In the genomic region with DNA sequence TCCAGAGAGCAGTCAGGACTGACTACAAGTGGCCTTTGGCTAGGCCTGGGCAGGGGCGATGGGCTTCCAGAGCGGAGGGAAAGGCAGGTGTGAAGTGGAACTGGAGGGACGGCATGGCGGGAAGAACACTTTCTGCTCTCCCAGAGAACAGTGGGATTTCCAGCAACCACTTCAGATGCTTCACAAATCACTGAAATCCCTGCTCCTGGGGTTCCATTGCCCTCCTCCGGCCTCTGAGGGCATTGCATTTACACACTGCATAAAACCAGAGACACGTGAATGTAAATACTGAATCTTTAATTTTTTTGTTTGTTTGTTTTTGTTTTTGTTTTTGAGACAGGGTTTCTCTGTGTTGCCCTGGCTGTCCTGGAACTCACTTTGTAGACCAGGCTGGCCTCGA, we compare ENCODE assay signal across 9 mouse cellular contexts. TPM values are rescaled to one million over a fixed set of nuclear protein-coding genes. Genes with fewer than 3 reads are reported as not detected.
DNase-seq lines count a peak whose midpoint lies in the region; ATAC-seq and TF ChIP-seq lines count a peak whose summit lies in the region.
"Had no signal": no experiment of that assay in that cellular context is flagged by ENCODE, and none has a peak within 500 bp of the region (broad histone marks: within the 10 kb centered on the region; RNA-seq: fewer than 3 reads in every experiment).

No protein-coding gene starts in this region.

- 70% methylated on average over 7 of the region's 7 CpGs for WGBS in midbrain, postnatal 0 days
- 71% methylated on average over 7 of the region's 7 CpGs for WGBS in midbrain, embryonic 13.5 days
- WGBS in embryonic facial prominence, embryonic 11.5 days: 71% methylated on average over 7 of the region's 7 CpGs
- WGBS in stomach, postnatal 0 days: 66% methylated on average over 7 of the region's 7 CpGs

- no peaks in the 10 kb centered on the region for H3K36me3 ChIP-seq in midbrain, postnatal 0 days (ENCODE audit: insufficient read depth, low read length)
- H3K36me3 ChIP-seq in midbrain, embryonic 13.5 days: no peaks in the 10 kb centered on the region
- no peaks in the 10 kb centered on the region for H3K36me3 ChIP-seq in embryonic facial prominence, embryonic 11.5 days (replicated peaks; ENCODE audit: control insufficient read depth, insufficient read depth, low read depth, low read length)
- H3K36me3 ChIP-seq in stomach, postnatal 0 days (ENCODE audit: control insufficient read depth, insufficient read depth, low read length): no peaks in the 10 kb centered on the region
- H3K36me3 ChIP-seq: hindbrain, embryonic 15.5 days had no signal

- DNase-seq in gastrocnemius, adult 2 months: no peak
- DNase-seq in gastrocnemius, adult 18-20 months (ENCODE audit: low spot score): no peak
- no peak for DNase-seq in midbrain, postnatal 0 days (ENCODE audit: low spot score)
- peak; percentile 51 for DNase-seq in embryonic facial prominence, embryonic 11.5 days (ENCODE audit: low spot score)
- DNase-seq in stomach, postnatal 0 days (ENCODE audit: low spot score): peak; percentile 43
- no peak for DNase-seq in left cerebral cortex, postnatal 14 days (ENCODE audit: low spot score in 2 of 2)
- DNase-seq in right cerebral cortex, postnatal 14 days: no peak

- ATAC-seq in midbrain, postnatal 0 days (ENCODE audit: low FRiP score): no peak
- ATAC-seq in midbrain, embryonic 13.5 days: no peak
- no peak for ATAC-seq in embryonic facial prominence, embryonic 11.5 days (replicated peaks; ENCODE audit: insufficient number of reproducible peaks, low FRiP score, low TSS enrichment, low read depth)
- ATAC-seq in stomach, postnatal 0 days (ENCODE audit: low FRiP score, low TSS enrichment): no peak

- no peaks in the 10 kb centered on the region for H3K27me3 ChIP-seq in midbrain, postnatal 0 days (ENCODE audit: insufficient read depth, low read length)
- no peaks in the 10 kb centered on the region for H3K27me3 ChIP-seq in midbrain, embryonic 13.5 days
- no peaks in the 10 kb centered on the region for H3K27me3 ChIP-seq in embryonic facial prominence, embryonic 11.5 days (ENCODE audit: control insufficient read depth, insufficient read depth, low read length)
- no peaks in the 10 kb centered on the region for H3K27me3 ChIP-seq in stomach, postnatal 0 days (ENCODE audit: control insufficient read depth, insufficient read depth, low read length)
- H3K27me3 ChIP-seq: hindbrain, embryonic 15.5 days had no signal

- H3K4me1 ChIP-seq in midbrain, postnatal 0 days (ENCODE audit: insufficient read depth, low read length): no peaks in the 10 kb centered on the region
- no peaks in the 10 kb centered on the region for H3K4me1 ChIP-seq in midbrain, embryonic 13.5 days (replicated peaks)
- no peaks in the 10 kb centered on the region for H3K4me1 ChIP-seq in embryonic facial prominence, embryonic 11.5 days (ENCODE audit: control insufficient read depth, insufficient read depth, low read length)
- no peaks in the 10 kb centered on the region for H3K4me1 ChIP-seq in stomach, postnatal 0 days (replicated peaks; ENCODE audit: control insufficient read depth, insufficient read depth)
- H3K4me1 ChIP-seq: hindbrain, embryonic 15.5 days had no signal

- no peak overlapping the region for H3K4me2 ChIP-seq in midbrain, postnatal 0 days (ENCODE audit: low read depth, low read length, poor library complexity, severe bottlenecking)
- H3K4me2 ChIP-seq in midbrain, embryonic 13.5 days (replicated peaks): no peak overlapping the region
- H3K4me2 ChIP-seq in embryonic facial prominence, embryonic 11.5 days (ENCODE audit: low read depth, low read length): no peak overlapping the region
- no peak overlapping the region for H3K4me2 ChIP-seq in stomach, postnatal 0 days (replicated peaks; ENCODE audit: low read depth)
- H3K4me2 ChIP-seq: hindbrain, embryonic 15.5 days had no signal

- H3K4me3 ChIP-seq in gastrocnemius, adult 2 months: no peak overlapping the region
- H3K4me3 ChIP-seq in midbrain, postnatal 0 days (ENCODE audit: low read depth, low read length): no peak overlapping the region
- no peak overlapping the region for H3K4me3 ChIP-seq in midbrain, embryonic 13.5 days (replicated peaks)
- no peak overlapping the region for H3K4me3 ChIP-seq in embryonic facial prominence, embryonic 11.5 days (ENCODE audit: low read depth, low read length)
- H3K4me3 ChIP-seq in stomach, postnatal 0 days (ENCODE audit: low read depth, low read length): no peak overlapping the region
- H3K4me3 ChIP-seq: hindbrain, embryonic 15.5 days had no signal

- no peak overlapping the region for H3K27ac ChIP-seq in gastrocnemius, adult 2 months
- no peak overlapping the region for H3K27ac ChIP-seq in midbrain, postnatal 0 days (ENCODE audit: low read depth, low read length)
- H3K27ac ChIP-seq in midbrain, embryonic 13.5 days: no peak overlapping the region
- no peak overlapping the region for H3K27ac ChIP-seq in embryonic facial prominence, embryonic 11.5 days (replicated peaks; ENCODE audit: low read depth, low read length)
- no peak overlapping the region for H3K27ac ChIP-seq in stomach, postnatal 0 days (replicated peaks)
- H3K27ac ChIP-seq: hindbrain, embryonic 15.5 days had no signal

- TF ChIP-seq EP300 in stomach, postnatal 0 days (optimal IDR thresholded peaks at IDR 0.05): no peak

- no peak overlapping the region for H3K9ac ChIP-seq in midbrain, postnatal 0 days (replicated peaks; ENCODE audit: low read length, poor library complexity, severe bottlenecking)
- H3K9ac ChIP-seq in midbrain, embryonic 13.5 days (replicated peaks): no peak overlapping the region
- H3K9ac ChIP-seq in embryonic facial prominence, embryonic 11.5 days (replicated peaks; ENCODE audit: low read length): no peak overlapping the region
- no peak overlapping the region for H3K9ac ChIP-seq in stomach, postnatal 0 days (ENCODE audit: low read length)
- H3K9ac ChIP-seq: hindbrain, embryonic 15.5 days had no signal

- peak; percentile 71 for TF ChIP-seq CTCF in gastrocnemius, adult 2 months (IDR thresholded peaks at IDR 0.05)
- TF ChIP-seq CTCF in midbrain, postnatal 0 days (IDR thresholded peaks at IDR 0.05): peak; percentile 69
- TF ChIP-seq CTCF in stomach, postnatal 0 days (IDR thresholded peaks at IDR 0.05; ENCODE audit: low read depth): peak; percentile 77

- intact Hi-C loops in gastrocnemius, adult 2 months (cut with DNase I): loop anchor here (1.0 kb wide), 1 partner anchor 69 kb away; no protein-coding TSS in a partner anchor
- intact Hi-C loops in left cerebral cortex, postnatal 14 days (cut with DNase I): loop anchor here (5.0 kb wide), 2 partner anchors 68 to 177 kb away; no protein-coding TSS in a partner anchor

- H3K9me3 ChIP-seq in midbrain, postnatal 0 days (ENCODE audit: low read length): no peaks in the 10 kb centered on the region
- H3K9me3 ChIP-seq in midbrain, embryonic 13.5 days: no peaks in the 10 kb centered on the region
- no peaks in the 10 kb centered on the region for H3K9me3 ChIP-seq in embryonic facial prominence, embryonic 11.5 days (replicated peaks; ENCODE audit: control insufficient read depth, low read length)
- no peaks in the 10 kb centered on the region for H3K9me3 ChIP-seq in stomach, postnatal 0 days (ENCODE audit: control insufficient read depth, low read length)
- H3K9me3 ChIP-seq: hindbrain, embryonic 15.5 days had no signal

RNA-seq across cellular contexts. Expression of a gene that starts 9.0 kb away (rescaled TPM):
- 10 to 100 TPM; 71.2 to 78.6 TPM for total RNA-seq in gastrocnemius, adult 2 months (2021)
- total RNA-seq in gastrocnemius, adult 18-20 months (2021): 10 to 100 TPM; 70.6 to 74.4 TPM
- total RNA-seq in midbrain, postnatal 0 days (2014; rRNA removed): 95.2 and 108 TPM in 2 replicates
- 84.2 and 85.8 TPM in 2 replicates for polyA plus RNA-seq in midbrain, postnatal 0 days (2015; fragmentation: Nextera tagmentation; extraction: Ambion mirVana)
- polyA plus RNA-seq in midbrain, embryonic 13.5 days (2015; fragmentation: Nextera tagmentation; extraction: Ambion mirVana): 64.9 and 70.0 TPM in 2 replicates
- 53.9 and 55.0 TPM in 2 replicates for polyA plus RNA-seq in embryonic facial prominence, embryonic 11.5 days (2014; fragmentation: Nextera tagmentation; extraction: Ambion mirVana)
- 38.1 and 40.9 TPM in 2 replicates for polyA plus RNA-seq in stomach, postnatal 0 days (2015; fragmentation: Nextera tagmentation; extraction: Ambion mirVana)
- 10 to 100 TPM; 77.7 to 79.5 TPM for total RNA-seq in left cerebral cortex, postnatal 14 days (2021)

RNA-seq across cellular contexts. Expression of a gene that starts 39.5 kb away (rescaled TPM):
- 10 to 100 TPM; 32.4 to 44.6 TPM for total RNA-seq in gastrocnemius, adult 2 months (2021)
- 10 to 100 TPM; 41.4 to 45.4 TPM for total RNA-seq in gastrocnemius, adult 18-20 months (2021)
- total RNA-seq in midbrain, postnatal 0 days (2014; rRNA removed): 28.8 and 29.3 TPM in 2 replicates
- 9.1 and 12.8 TPM in 2 replicates for polyA plus RNA-seq in midbrain, postnatal 0 days (2015; fragmentation: Nextera tagmentation; extraction: Ambion mirVana)
- polyA plus RNA-seq in midbrain, embryonic 13.5 days (2015; fragmentation: Nextera tagmentation; extraction: Ambion mirVana): 7.1 and 9.5 TPM in 2 replicates
- polyA plus RNA-seq in embryonic facial prominence, embryonic 11.5 days (2014; fragmentation: Nextera tagmentation; extraction: Ambion mirVana): 5.9 and 9.5 TPM in 2 replicates
- polyA plus RNA-seq in stomach, postnatal 0 days (2015; fragmentation: Nextera tagmentation; extraction: Ambion mirVana): 15.7 and 26.9 TPM in 2 replicates
- total RNA-seq in left cerebral cortex, postnatal 14 days (2021): 10 to 100 TPM; 26.6 to 29.0 TPM

RNA-seq across cellular contexts. Expression of a gene that starts 50.8 kb away (rescaled TPM):
- 10 to 100 TPM; 22.2 to 22.6 TPM for total RNA-seq in gastrocnemius, adult 2 months (2021)
- 10 to 100 TPM; 20.1 to 21.3 TPM for total RNA-seq in gastrocnemius, adult 18-20 months (2021)
- total RNA-seq in midbrain, postnatal 0 days (2014; rRNA removed): 161 and 178 TPM in 2 replicates
- 126 TPM in 2 replicates for polyA plus RNA-seq in midbrain, postnatal 0 days (2015; fragmentation: Nextera tagmentation; extraction: Ambion mirVana)
- polyA plus RNA-seq in midbrain, embryonic 13.5 days (2015; fragmentation: Nextera tagmentation; extraction: Ambion mirVana): 179 and 197 TPM in 2 replicates
- 137 and 151 TPM in 2 replicates for polyA plus RNA-seq in embryonic facial prominence, embryonic 11.5 days (2014; fragmentation: Nextera tagmentation; extraction: Ambion mirVana)
- polyA plus RNA-seq in stomach, postnatal 0 days (2015; fragmentation: Nextera tagmentation; extraction: Ambion mirVana): 51.9 and 52.1 TPM in 2 replicates
- 10 to 100 TPM; 38.7 to 39.2 TPM for total RNA-seq in left cerebral cortex, postnatal 14 days (2021)

RNA-seq across cellular contexts. Expression of a gene that starts 54.1 kb away (rescaled TPM):
- total RNA-seq in gastrocnemius, adult 2 months (2021): 100 to 1,000 TPM; 218 to 220 TPM
- total RNA-seq in gastrocnemius, adult 18-20 months (2021): 100 to 1,000 TPM; 210 to 241 TPM
- total RNA-seq in midbrain, postnatal 0 days (2014; rRNA removed): 25.6 and 26.3 TPM in 2 replicates
- 65.2 and 65.4 TPM in 2 replicates for polyA plus RNA-seq in midbrain, postnatal 0 days (2015; fragmentation: Nextera tagmentation; extraction: Ambion mirVana)
- 8.9 and 10.5 TPM in 2 replicates for polyA plus RNA-seq in midbrain, embryonic 13.5 days (2015; fragmentation: Nextera tagmentation; extraction: Ambion mirVana)
- 4.5 and 5.5 TPM in 2 replicates for polyA plus RNA-seq in embryonic facial prominence, embryonic 11.5 days (2014; fragmentation: Nextera tagmentation; extraction: Ambion mirVana)
- 28.0 and 29.5 TPM in 2 replicates for polyA plus RNA-seq in stomach, postnatal 0 days (2015; fragmentation: Nextera tagmentation; extraction: Ambion mirVana)
- 10 to 100 TPM; 36.6 to 37.7 TPM for total RNA-seq in left cerebral cortex, postnatal 14 days (2021)

Comparison
In these comparisons a context has a peak if more than half of its experiments do, and no peak if none do; other contexts are left out.
1. DNase-seq: peak in embryonic facial prominence, embryonic 11.5 days (single experiment) and stomach, postnatal 0 days (single experiment); none in gastrocnemius, adult 2 months (single experiment), gastrocnemius, adult 18-20 months (single experiment), midbrain, postnatal 0 days (single experiment), left cerebral cortex, postnatal 14 days (0 of 2) and right cerebral cortex, postnatal 14 days (single experiment).
2. Peak in every context shown above with its lines, with median percentiles within 50 percentile points of each other: CTCF ChIP-seq.